Mouse (Mus musculus) liver, embryonic 15.5 days (tissue): Measurements from ENCODE around the gene Lhfpl2. TPM values are rescaled to one million over a fixed set of nuclear protein-coding genes. Genes with fewer than 3 reads are reported as not detected.

Experiments used
- ATAC-seq: fragments of 200-750 bp; cut with Nextera tagmentation; 2 replicates; pipeline ENCODE4 v1.8.0; 2017; ENCODE audit warnings: moderate number of reproducible peaks, mild to moderate bottlenecking, moderate library complexity; ENCODE audit not compliant: insufficient read depth
- H3K27ac ChIP-seq: fragments of 300-500 bp; sonication (generic); replicated peaks from 2 replicates; pipeline ENCODE4 v1.5.1; 2015; ENCODE audit warnings: mild to moderate bottlenecking, inconsistent platforms
- H3K27me3 ChIP-seq: fragments of 300-500 bp; sonication (generic); 2 replicates; pipeline ENCODE4 v1.6.1; 2015; ENCODE audit warnings: mild to moderate bottlenecking, inconsistent platforms
- H3K36me3 ChIP-seq: fragments of 300-500 bp; sonication (generic); replicated peaks from 2 replicates; pipeline ENCODE4 v1.6.1; 2015; ENCODE audit warnings: moderate library complexity, mild to moderate bottlenecking, inconsistent platforms
- H3K4me1 ChIP-seq: fragments of 300-500 bp; sonication (generic); replicated peaks from 2 replicates; pipeline ENCODE4 v1.6.1; 2015; ENCODE audit warnings: inconsistent platforms
- H3K4me2 ChIP-seq: fragments of 300-500 bp; sonication (generic); 2 replicates; pipeline ENCODE4 v1.6.1; 2015; ENCODE audit warnings: moderate library complexity, mild to moderate bottlenecking, inconsistent platforms
- H3K4me3 ChIP-seq: fragments of 300-500 bp; sonication (generic); replicated peaks from 2 replicates; pipeline ENCODE4 v1.5.1; 2015; ENCODE audit warnings: mild to moderate bottlenecking, inconsistent platforms
- H3K9ac ChIP-seq: fragments of 300-500 bp; sonication (generic); 2 replicates; pipeline ENCODE4 v1.6.1; 2015; ENCODE audit warnings: moderate library complexity, mild to moderate bottlenecking, inconsistent platforms
- H3K9me3 ChIP-seq: fragments of 300-500 bp; sonication (generic); replicated peaks from 2 replicates; pipeline ENCODE4 v1.6.1; 2016; ENCODE audit warnings: inconsistent platforms
- WGBS: fragments of 180-500 bp; shearing (Covaris S2); methylation state at CpG from one replicate; pipeline ENCODE4 v1.1.7; 2015; ENCODE audit warnings: mixed read lengths; ENCODE audit not compliant: insufficient replicate concordance; 5-methylcytosine and 5-hydroxymethylcytosine counted together
- polyA plus RNA-seq: library from polyadenylated mRNA; unstranded; fragments of >200 nt; fragmentation: Nextera tagmentation; extraction: Ambion mirVana; gene quantifications from 2 replicates; pipeline ENCODE4 v1.2.1, GENCODE M21; 2015

The Lhfpl2 gene
- polyA plus RNA-seq, 1 experiment from 2014 or later, result 3.8 TPM

DNA sequence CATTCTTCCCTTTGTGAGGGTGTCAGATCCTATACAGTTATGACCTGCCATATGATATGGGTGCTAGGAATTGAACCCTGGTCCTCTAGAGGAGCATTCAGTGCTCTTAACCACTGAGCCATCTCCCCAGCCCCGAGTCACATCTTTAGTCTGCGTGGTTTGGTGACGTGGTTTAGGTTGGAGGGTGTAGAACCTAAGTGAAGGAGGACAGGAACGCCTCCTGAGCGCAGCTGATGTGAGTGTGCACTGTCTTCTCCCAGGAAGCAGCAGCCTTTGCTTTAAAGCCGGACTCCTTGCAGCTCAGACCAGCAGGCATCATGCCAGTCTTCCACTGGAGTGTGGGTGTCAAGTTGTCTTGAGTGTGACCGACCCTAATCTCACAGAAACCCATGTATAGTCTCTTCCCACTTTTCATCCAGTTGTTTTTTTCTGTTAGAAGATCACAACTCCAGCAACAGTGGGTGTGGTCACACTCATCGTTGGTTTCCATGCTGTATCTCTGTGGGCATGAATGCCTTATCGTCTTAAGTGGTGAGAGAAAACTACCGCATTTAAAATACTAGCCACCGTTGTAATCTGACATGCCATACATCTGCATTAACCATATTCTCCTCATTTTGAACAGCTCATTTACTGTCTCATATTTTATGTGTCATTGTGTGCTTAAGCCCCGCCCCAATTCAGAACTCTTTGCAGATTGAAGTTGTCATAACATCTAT, 28.7 kb downstream of the Lhfpl2 start:
- peak; percentile 86 for ATAC-seq
- Histone ChIP-seq H3K9me3 (no peaks in the 10 kb centered on the region), H3K36me3 (no peaks in the 10 kb centered on the region), H3K9ac (no peak overlapping the region), H3K4me2 (peak overlapping the region; percentile 25; the same call in 1 of the 2 replicates), H3K27me3 (no peaks in the 10 kb centered on the region), H3K4me3 (no peak overlapping the region), H3K4me1 (peaks cover 17% of the 10 kb centered on the region), H3K27ac (no peak overlapping the region)
- 22% methylated on average over 12 of the region's 12 CpGs for WGBS

DNA sequence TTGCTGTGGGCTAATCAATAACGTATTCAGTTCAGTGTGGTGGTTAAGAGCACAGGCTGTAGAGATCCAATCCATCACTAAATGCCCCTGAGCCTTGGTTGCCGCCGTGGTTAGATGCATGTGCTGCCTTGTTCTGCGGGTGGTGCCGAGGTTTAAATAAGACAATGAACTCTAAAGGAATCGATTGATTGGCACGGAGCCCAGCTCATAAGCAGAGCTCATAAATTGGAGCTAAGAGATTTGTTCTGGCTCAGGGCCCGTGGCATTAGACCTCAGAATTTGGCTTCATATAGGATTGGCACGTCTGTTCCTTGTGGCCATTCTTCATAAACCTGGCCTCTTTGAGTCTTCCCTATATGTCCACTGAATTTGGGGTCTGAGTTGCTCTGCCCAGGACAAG, 29.5 kb downstream of the Lhfpl2 start:
- Histone ChIP-seq H3K4me1 (peaks cover 17% of the 10 kb centered on the region), H3K27me3 (no peaks in the 10 kb centered on the region), H3K4me3 (no peak overlapping the region), H3K27ac (no peak overlapping the region), H3K9ac (no peak overlapping the region), H3K9me3 (no peaks in the 10 kb centered on the region), H3K4me2 (peak overlapping the region; percentile 25; the same call in 1 of the 2 replicates), H3K36me3 (no peaks in the 10 kb centered on the region)
- ATAC-seq, result no peak
- WGBS, result 60% methylated on average over 9 of the region's 9 CpGs

DNA sequence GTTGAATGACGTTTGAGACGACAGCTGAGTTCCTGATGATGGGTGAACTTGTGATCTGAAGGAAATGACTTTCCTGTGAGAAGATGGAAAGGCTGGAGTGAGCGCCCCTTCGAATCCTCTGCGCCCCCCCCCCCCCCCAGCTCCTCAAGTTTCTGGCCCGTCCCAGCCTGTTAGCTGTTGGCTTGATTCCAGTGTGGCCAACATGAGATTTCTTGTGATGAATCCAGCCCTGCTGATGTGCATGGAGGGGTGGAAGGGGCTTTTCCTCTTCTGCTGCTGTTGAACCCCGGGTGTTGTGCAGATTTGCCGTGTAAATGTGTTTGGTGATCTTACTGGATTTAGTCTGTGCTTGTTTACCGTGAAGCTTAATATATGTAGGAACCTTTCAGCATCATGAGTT, 31.2 kb downstream of the Lhfpl2 start:
- Histone ChIP-seq H3K9ac (no peak overlapping the region), H3K27ac (no peak overlapping the region), H3K4me3 (no peak overlapping the region), H3K27me3 (no peaks in the 10 kb centered on the region), H3K4me2 (no peak overlapping the region), H3K4me1 (peaks cover 17% of the 10 kb centered on the region), H3K9me3 (no peaks in the 10 kb centered on the region), H3K36me3 (no peaks in the 10 kb centered on the region)
- ATAC-seq, result no peak
- 71% methylated on average over 9 of the region's 9 CpGs for WGBS

DNA sequence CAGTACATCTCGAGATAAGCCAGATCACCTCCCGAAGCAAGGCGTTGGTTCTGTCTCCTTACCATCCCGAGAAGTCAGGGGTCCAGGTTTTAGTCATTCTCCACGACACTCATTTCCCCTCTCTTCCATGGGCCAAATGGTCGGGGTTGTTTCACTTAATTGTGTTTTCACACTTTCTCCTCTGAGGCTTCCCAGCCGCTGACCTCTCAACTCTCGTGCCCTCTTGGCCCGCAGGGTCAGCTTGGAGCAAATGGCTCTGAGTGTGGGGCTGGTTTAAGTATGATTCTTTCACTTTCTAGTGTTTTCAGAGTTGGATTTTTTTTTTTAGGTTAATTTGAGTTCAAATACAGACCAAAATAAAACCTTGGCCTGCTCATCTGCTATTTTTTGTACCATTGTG, 31.7 kb downstream of the Lhfpl2 start:
- Histone ChIP-seq H3K4me2 (no peak overlapping the region), H3K27ac (no peak overlapping the region), H3K9me3 (no peaks in the 10 kb centered on the region), H3K27me3 (no peaks in the 10 kb centered on the region), H3K9ac (no peak overlapping the region), H3K4me1 (peaks cover 21% of the 10 kb centered on the region), H3K36me3 (no peaks in the 10 kb centered on the region), H3K4me3 (no peak overlapping the region)
- 67% methylated on average over 9 of the region's 9 CpGs for WGBS
- ATAC-seq, result no peak

DNA sequence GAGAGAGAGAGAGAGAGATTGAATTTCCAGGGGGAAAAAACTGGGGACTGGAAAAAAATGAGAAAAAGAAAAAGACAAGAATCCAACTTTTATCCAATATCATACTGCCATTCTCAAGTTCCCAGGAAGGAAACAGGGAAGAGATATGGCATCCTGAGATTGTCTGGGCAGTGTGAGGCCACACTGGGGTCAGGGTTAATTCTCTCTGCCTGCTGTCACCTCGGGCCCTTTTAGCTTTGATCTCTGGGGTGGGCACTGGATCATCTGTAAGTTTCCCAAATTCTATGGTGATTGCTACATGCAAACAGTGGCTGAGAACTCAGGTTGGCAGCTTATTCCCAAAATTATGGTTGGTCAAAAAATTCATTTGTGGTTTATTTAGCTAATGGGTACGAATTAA, 33.8 kb downstream of the Lhfpl2 start:
- Histone ChIP-seq H3K9ac (no peak overlapping the region), H3K36me3 (no peaks in the 10 kb centered on the region), H3K9me3 (no peaks in the 10 kb centered on the region), H3K27ac (no peak overlapping the region), H3K4me1 (peaks cover 26% of the 10 kb centered on the region), H3K4me3 (no peak overlapping the region), H3K4me2 (no peak overlapping the region), H3K27me3 (no peaks in the 10 kb centered on the region)
- 49% methylated on average over 2 of the region's 2 CpGs for WGBS
- no peak for ATAC-seq

DNA sequence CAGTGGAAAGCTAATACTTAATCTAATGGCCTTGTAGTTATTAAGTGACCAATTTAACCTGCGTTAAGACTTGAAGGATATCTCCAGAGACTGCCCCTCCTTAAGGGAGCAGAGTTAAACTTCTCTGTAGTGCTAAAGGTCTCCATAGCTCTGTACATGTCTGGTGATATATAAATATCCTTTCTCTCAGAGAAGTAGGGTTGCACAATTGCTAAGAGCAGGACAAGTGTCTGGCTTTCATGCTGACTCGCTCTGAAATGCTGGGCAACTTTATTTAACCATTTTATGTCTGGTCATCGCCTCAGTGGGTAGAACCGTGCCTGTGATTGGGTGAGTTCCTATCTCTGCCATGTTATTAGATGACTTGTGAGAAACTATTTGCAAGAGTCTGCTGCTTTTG, 36.6 kb downstream of the Lhfpl2 start:
- Histone ChIP-seq H3K27me3 (no peaks in the 10 kb centered on the region), H3K4me2 (no peak overlapping the region), H3K9ac (no peak overlapping the region), H3K4me1 (peaks cover 27% of the 10 kb centered on the region), H3K4me3 (no peak overlapping the region), H3K9me3 (no peaks in the 10 kb centered on the region), H3K36me3 (no peaks in the 10 kb centered on the region), H3K27ac (no peak overlapping the region)
- no peak for ATAC-seq
- WGBS, result 57% methylated on average over 4 of the region's 4 CpGs

DNA sequence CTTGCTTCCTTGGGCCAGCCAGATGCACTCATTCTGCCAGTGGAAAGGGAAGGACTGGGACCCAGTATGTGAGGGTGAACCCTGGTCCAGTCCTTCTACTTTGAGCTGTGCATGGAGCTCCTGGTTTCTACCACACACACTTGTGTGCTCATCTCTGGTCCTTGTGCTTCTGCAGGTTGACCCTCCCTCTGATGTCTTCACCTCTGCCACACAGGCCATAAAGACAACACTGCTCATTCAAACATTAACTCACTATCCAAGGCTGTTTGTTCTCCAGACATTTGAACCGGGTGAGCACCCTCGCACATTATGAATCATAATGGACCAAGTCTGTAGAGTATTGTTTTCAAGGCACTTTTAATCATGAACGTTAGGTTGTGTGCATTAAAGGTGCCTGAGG, 37.0 kb downstream of the Lhfpl2 start:
- H3K4me2 ChIP-seq, result no peak overlapping the region
- ATAC-seq, result no peak
- H3K27me3 ChIP-seq, result no peaks in the 10 kb centered on the region
- 61% methylated on average over 3 of the region's 3 CpGs for WGBS
- no peaks in the 10 kb centered on the region for H3K36me3 ChIP-seq
- H3K9ac ChIP-seq, result no peak overlapping the region
- H3K9me3 ChIP-seq, result no peaks in the 10 kb centered on the region
- H3K4me3 ChIP-seq, result no peak overlapping the region
- peaks cover 27% of the 10 kb centered on the region for H3K4me1 ChIP-seq
- H3K27ac ChIP-seq, result no peak overlapping the region

DNA sequence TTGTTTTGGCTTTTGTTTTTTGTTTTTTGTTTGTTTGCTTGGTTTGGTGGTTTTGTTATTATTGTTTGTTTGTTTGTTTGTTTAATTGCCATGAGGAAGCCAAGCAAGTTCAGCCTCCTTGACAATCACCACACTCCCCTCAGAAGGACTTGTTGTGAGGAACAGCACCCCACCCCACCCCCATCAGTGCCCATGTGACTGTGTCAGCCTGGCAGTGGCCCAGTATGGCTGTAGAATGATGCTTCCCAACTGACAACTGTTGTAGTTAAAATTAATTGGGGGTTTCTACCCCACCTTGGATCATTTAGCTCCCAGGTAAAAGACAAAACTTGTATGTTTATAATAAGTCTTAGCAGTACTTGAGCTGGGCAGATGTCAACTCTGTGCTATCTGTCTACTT, 37.6 kb downstream of the Lhfpl2 start:
- no peaks in the 10 kb centered on the region for H3K27me3 ChIP-seq
- H3K4me1 ChIP-seq, result peaks cover 27% of the 10 kb centered on the region
- H3K36me3 ChIP-seq, result no peaks in the 10 kb centered on the region
- no peaks in the 10 kb centered on the region for H3K9me3 ChIP-seq
- no peak overlapping the region for H3K27ac ChIP-seq
- no peak for ATAC-seq
- no peak overlapping the region for H3K4me3 ChIP-seq
- H3K9ac ChIP-seq, result no peak overlapping the region
- H3K4me2 ChIP-seq, result no peak overlapping the region

DNA sequence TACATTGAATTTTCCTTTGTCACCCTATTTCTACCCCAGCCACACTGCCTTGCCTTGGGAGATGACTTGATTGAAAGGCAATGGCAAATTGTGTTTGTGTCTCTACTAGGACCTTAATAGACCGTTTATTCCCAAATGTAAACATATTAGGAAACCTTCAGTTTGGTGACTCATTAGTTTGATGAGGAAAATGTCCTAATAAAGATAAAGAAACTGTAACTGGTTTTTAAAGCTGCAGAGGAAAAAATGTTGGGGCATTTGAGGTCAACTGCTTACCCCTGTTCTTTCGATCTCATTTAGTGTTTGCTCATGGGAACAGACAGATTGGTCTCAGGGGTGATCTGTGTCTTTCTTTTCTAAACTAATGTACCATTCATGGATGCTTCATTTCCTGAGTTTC, 40.1 kb downstream of the Lhfpl2 start:
- Histone ChIP-seq H3K27ac (no peak overlapping the region), H3K4me3 (no peak overlapping the region), H3K9me3 (no peaks in the 10 kb centered on the region), H3K4me1 (peaks cover 27% of the 10 kb centered on the region), H3K36me3 (no peaks in the 10 kb centered on the region), H3K9ac (no peak overlapping the region), H3K27me3 (no peaks in the 10 kb centered on the region), H3K4me2 (no peak overlapping the region)
- no peak for ATAC-seq
- 49% methylated on average over 2 of the region's 2 CpGs for WGBS

DNA sequence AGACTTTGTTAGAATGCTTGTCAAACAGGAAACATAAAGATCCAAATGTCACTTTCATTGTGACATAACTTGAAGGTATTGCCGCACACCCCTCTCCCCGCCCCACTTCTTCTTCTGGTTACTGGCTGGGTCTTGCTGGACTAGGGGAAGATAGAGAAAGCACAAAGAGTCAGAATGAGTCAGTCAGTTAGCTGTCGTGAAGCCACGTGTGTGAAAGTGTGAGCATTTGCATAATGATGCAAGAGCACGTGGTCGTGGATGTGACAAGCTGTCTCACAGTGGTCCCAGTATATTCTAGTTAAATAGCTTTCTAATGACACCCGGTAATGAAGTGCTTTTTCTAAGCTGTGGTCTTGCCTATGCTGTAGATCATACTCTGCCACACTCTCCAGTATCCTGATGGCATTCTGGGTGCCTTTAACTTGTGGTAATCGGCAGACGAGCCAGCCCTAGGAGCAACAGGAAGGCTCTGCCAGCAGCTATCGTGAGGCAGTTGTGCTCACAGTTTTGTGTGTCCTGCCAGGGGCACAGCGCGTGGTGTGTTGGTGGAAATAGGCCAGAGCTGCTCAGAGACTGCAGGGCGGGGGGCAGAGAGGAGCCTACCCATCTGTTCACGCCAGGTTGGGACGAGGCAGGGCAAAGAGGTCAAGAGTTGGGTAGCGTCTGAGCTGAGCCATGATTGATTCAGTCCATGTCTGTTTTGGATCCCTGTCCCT, 40.9 kb downstream of the Lhfpl2 start:
- no peaks in the 10 kb centered on the region for H3K9me3 ChIP-seq
- no peaks in the 10 kb centered on the region for H3K36me3 ChIP-seq
- peaks cover 27% of the 10 kb centered on the region for H3K4me1 ChIP-seq
- WGBS, result 43% methylated on average over 16 of the region's 16 CpGs
- no peak for ATAC-seq
- no peak overlapping the region for H3K4me2 ChIP-seq
- no peak overlapping the region for H3K4me3 ChIP-seq
- H3K27ac ChIP-seq, result no peak overlapping the region
- H3K9ac ChIP-seq, result no peak overlapping the region
- no peaks in the 10 kb centered on the region for H3K27me3 ChIP-seq

DNA sequence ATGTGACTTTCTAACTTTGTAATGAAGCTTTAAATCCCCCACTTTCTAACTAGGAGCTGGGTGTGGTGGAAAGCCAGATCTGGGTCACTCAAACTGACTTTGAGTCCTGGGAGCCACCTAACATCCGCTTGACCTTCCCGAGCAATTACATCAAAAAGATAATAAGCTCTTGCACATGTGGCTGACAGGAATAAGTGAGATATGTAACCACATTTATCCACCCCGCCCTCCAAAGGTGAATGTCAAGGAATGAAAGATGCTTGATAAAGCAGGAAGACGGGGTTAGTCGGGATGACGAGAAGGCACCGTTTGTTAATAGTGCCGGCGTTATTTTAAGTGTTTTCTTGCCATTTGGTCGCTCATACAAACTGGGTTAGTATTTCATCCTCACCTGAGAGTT, 41.5 kb downstream of the Lhfpl2 start:
- H3K36me3 ChIP-seq, result no peaks in the 10 kb centered on the region
- H3K27me3 ChIP-seq, result no peaks in the 10 kb centered on the region
- no peak overlapping the region for H3K9ac ChIP-seq
- no peak for ATAC-seq
- peaks cover 25% of the 10 kb centered on the region for H3K4me1 ChIP-seq
- H3K27ac ChIP-seq, result no peak overlapping the region
- no peak overlapping the region for H3K4me3 ChIP-seq
- 56% methylated on average over 10 of the region's 10 CpGs for WGBS
- H3K9me3 ChIP-seq, result no peaks in the 10 kb centered on the region
- H3K4me2 ChIP-seq, result no peak overlapping the region

DNA sequence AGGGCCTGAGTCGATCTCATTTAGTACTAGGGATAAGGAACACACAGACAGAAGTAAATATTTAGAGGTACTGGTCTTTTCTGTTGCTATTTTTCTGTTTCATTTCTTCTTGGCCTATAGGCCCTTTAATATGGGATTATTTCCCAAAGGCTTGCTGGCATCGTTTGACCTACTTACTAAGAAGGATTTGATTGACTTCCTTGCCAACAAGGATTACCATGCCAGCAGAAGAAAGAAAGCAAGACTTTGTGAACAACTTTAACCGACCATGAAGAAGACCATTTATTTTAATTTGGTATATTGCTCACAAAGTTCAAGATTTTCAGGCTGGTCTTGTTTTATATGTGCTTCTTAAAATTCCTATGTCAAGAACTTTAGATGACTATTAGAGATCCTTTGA, 42.8 kb downstream of the Lhfpl2 start:
- Histone ChIP-seq H3K4me3 (no peak overlapping the region), H3K27ac (no peak overlapping the region), H3K9ac (no peak overlapping the region), H3K36me3 (no peaks in the 10 kb centered on the region), H3K27me3 (no peaks in the 10 kb centered on the region), H3K4me2 (no peak overlapping the region), H3K9me3 (no peaks in the 10 kb centered on the region), H3K4me1 (peaks cover 18% of the 10 kb centered on the region)
- ATAC-seq, result no peak
- WGBS, result 68% methylated on average over 3 of the region's 3 CpGs
